Mouse (Mus musculus): ENCODE data around the gene Lpp.

DNA sequence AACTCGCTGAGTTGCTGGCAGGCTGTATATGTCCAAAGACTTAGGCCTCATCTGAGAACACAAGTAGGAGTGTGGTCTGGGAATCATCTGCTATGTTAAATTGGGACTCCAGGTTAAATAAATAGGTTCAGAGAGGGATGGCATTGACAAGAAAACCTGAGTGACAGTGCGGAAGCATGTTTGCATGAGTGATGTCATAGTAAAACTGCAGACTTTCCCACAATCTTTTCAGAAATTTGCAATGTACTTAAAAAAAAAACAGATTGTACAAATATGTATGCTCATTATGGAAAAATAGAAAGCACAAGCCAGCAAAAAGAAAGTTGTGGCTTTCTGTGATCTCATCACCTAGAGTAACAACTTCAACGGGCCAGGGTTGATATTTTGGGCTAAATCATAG, 619.6 kb downstream of the Lpp start:
- TF ChIP-seq CTCF (IDR thresholded peaks at IDR 0.05; ENCODE audit: low read depth, low read length) (no peak), POLR2A (IDR thresholded peaks at IDR 0.05; ENCODE audit: borderline replicate concordance, low read depth, low read length) (no peak)

Measured in bone marrow macrophage, adult 2 months (primary cell).